Mouse (Mus musculus): ENCODE data around the gene Sgcb. TPM values are rescaled to one million over a fixed set of nuclear protein-coding genes. Genes with fewer than 3 reads are reported as not detected.

The Sgcb gene
- polyA plus RNA-seq, 1 experiment: 10.5 TPM

DNA sequence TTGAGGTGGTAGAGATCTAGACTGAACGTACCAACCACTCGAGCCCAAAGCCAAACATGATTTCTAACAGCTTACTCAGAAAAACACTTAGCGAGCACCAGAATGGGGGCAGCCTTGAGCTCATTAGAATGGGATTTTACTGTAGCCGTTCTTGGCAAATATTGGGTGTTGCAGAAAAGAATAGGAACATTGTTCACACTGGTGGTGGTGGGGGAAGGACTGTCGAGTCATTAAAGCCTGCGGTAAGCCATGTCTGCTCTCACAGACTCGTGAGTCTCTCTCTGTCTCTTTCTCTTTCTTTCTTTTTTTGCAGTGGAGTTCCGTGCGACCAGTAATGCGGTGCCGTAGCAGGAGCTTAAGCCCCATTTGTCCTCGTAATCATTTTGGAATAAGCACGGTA is 29.0 kb upstream of the Sgcb start:
- WGBS: 58% methylated on average over 13 of the region's 13 CpGs
- DNase-seq: no peak
- no peaks in the 10 kb centered on the region for H3K4me1 ChIP-seq (ENCODE audit: control insufficient read depth, insufficient read depth, low read length)
- H3K4me3 ChIP-seq (replicated peaks; ENCODE audit: extremely low read depth, low read depth, low read length): no peak overlapping the region
- TF ChIP-seq POLR2A (IDR thresholded peaks at IDR 0.05; ENCODE audit: borderline replicate concordance, extremely low read depth, low read depth, low read length) (no peak), CTCF (IDR thresholded peaks at IDR 0.05; ENCODE audit: insufficient read depth, low read length) (no peak)

DNA sequence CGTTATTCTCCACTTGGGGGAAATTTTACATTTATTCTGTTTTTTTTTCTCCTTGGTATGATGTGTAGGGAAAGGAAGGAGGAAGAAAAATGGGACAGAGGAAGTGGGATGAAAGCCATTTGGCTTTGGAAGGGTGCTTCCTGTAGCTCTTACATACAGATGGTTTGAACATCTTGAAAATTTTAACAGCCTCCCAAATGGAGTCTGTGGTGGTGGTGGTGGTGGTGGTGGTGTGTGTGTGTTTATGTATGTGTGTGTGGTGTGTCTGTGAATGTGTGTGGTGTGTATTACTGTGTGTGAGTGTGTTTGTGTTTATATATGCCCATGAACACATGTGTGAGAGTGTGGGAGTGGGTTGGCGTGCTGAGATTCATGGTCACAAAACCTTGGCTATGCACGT is 28.0 kb upstream of the Sgcb start:
- DNase-seq: no peak
- Histone ChIP-seq H3K4me3 (replicated peaks; ENCODE audit: extremely low read depth, low read depth, low read length) (no peak overlapping the region), H3K4me1 (ENCODE audit: control insufficient read depth, insufficient read depth, low read length) (no peaks in the 10 kb centered on the region)
- 71% methylated on average over 3 of the region's 3 CpGs for WGBS
- no peak for TF ChIP-seq CTCF (IDR thresholded peaks at IDR 0.05; ENCODE audit: insufficient read depth, low read length)
- no peak for TF ChIP-seq POLR2A (IDR thresholded peaks at IDR 0.05; ENCODE audit: borderline replicate concordance, extremely low read depth, low read depth, low read length)

DNA sequence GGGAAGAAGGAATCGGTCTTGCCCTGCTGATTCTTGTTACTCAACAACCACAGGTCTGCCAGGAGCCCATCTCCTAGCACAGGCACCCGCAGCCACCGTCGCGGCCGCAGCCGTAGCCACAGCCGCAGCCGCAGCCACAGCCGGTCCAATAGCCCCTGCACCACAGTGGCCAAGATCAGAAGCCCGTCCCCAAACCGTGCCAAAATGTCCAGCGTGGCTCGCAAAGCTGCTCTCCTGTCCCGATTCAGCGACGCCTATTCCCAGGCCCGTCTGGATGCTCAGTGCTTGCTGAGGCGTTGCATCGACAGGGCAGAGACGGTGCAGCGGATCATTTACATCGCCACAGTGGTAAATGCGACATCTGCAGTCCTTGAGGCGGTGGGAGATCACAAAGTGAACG is 21.8 kb upstream of the Sgcb start:
- Histone ChIP-seq H3K4me3 (replicated peaks; ENCODE audit: extremely low read depth, low read depth, low read length) (no peak overlapping the region), H3K4me1 (ENCODE audit: control insufficient read depth, insufficient read depth, low read length) (no peaks in the 10 kb centered on the region)
- TF ChIP-seq CTCF (IDR thresholded peaks at IDR 0.05; ENCODE audit: insufficient read depth, low read length) (no peak), POLR2A (IDR thresholded peaks at IDR 0.05; ENCODE audit: borderline replicate concordance, extremely low read depth, low read depth, low read length) (no peak)
- WGBS: 60% methylated on average over 26 of the region's 26 CpGs
- DNase-seq: no peak

DNA sequence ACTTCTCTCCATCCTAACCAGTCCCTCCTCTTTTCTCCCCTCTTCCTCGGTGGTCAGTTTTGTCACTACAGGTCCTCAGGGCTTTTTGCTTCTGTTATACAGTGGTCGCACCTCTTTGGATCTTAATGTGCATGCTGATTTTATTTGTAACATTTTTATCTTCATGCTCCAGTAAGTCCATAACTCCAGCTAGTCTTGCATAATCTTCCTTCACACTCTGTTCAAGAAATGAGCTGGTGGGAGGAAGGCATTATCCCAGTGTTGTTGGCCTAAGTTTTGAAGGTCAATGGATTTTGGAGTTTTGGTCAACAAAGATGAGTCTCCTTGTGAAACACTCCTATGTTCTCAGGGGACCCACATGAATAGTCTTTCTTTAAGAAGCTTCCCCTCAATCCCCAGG is 20.3 kb upstream of the Sgcb start:
- DNase-seq: no peak
- TF ChIP-seq CTCF (IDR thresholded peaks at IDR 0.05; ENCODE audit: insufficient read depth, low read length): no peak
- no peak for TF ChIP-seq POLR2A (IDR thresholded peaks at IDR 0.05; ENCODE audit: borderline replicate concordance, extremely low read depth, low read depth, low read length)
- Histone ChIP-seq H3K4me1 (ENCODE audit: control insufficient read depth, insufficient read depth, low read length) (no peaks in the 10 kb centered on the region), H3K4me3 (replicated peaks; ENCODE audit: extremely low read depth, low read depth, low read length) (no peak overlapping the region)
- 73% methylated on average over 2 of the region's 2 CpGs for WGBS

DNA sequence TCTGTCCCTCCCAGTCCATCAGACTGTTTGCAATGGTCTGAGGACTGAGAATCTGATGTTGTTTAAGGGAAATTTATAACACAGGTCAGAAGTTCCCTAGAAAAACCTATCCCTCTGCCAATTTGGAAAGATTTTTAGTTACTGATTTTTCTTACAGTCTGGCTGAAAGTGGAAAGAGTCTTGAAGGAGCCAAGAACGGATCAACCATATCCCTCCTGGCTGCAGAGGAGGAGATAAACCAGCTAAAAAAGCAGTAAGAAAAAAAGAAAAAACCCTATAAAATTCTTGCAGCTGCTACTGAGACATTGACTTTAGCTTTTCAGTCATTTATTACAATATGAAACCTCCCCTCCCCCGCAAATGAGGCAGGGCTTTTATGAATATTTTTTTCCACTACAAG is 19.1 kb upstream of the Sgcb start:
- TF ChIP-seq POLR2A (IDR thresholded peaks at IDR 0.05; ENCODE audit: borderline replicate concordance, extremely low read depth, low read depth, low read length) (no peak), CTCF (IDR thresholded peaks at IDR 0.05; ENCODE audit: insufficient read depth, low read length) (no peak)
- H3K4me1 ChIP-seq (ENCODE audit: control insufficient read depth, insufficient read depth, low read length): no peaks in the 10 kb centered on the region

DNA sequence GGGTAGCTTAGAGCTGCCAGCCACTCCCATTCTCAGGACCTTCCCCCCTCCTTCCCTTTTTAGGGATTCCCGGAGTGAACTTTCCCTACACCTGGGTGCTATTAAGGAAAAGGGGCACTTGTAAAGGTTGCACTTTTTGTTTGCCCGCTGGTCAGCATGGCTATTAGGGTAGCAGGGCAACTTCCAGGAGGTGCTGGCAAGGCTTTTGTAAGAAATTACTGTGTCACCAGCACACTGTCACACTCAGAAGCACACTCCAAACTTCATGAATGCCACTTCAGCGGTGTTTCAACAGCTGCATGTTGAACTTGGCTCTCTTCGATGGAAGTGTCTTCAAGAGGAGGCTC is 4.2 kb upstream of the Sgcb start:
- 4% methylated on average over 4 of the region's 4 CpGs for WGBS
- H3K4me1 ChIP-seq (ENCODE audit: control insufficient read depth, insufficient read depth, low read length): peaks cover 9% of the 10 kb centered on the region
- TF ChIP-seq CTCF (IDR thresholded peaks at IDR 0.05; ENCODE audit: insufficient read depth, low read length) (no peak), POLR2A (IDR thresholded peaks at IDR 0.05; ENCODE audit: borderline replicate concordance, extremely low read depth, low read depth, low read length) (no peak)
- DNase-seq: no peak
- H3K4me3 ChIP-seq (replicated peaks; ENCODE audit: extremely low read depth, low read depth, low read length): no peak overlapping the region

More for the DNA sequence above, 19.1 kb upstream of the Sgcb start:
- WGBS: 79% methylated on average over 2 of the region's 2 CpGs
- no peak for DNase-seq
- H3K4me3 ChIP-seq (replicated peaks; ENCODE audit: extremely low read depth, low read depth, low read length): no peak overlapping the region

DNA sequence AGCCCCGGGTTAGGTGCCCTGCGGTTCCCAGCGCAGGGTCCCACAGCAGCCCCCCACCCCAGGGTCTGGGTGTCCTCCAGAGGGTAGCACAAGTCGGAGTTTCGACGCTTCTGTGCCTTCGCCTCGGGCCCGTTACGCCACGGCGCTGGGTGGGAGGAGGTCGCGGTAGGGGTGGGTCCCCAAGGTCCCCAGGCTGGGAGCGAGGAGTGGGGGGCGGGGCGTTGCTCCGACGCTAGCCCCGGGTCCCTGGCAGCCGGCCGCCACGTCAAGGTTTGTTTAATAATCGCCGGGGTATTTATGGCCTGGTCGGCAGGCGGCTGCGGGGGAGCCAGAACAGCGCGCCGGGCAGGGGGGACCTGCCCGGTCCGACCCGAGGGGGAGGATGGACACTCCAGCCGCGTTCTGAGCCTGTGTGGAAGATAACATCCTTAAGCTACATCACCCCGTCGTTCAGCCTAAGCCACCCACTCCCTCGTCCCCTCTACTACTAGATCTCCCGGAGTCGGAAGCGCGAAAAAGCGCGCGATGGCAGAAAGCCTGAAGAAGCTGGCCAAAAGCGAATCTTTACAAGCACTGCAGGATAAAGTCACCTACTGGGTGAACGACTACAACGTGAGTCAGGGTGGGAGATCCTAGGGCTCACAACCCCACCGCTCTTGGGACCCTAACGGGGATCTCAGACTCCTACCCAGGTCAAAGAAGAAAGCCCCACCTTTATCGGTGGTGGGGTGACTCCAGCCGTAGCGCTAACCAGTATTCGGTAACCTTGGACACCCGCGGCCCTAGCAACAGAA is 3.7 kb upstream of the Sgcb start, which contains the start of gene Spata18:
Gene Spata18 (plus strand): TSS at position 319 of the 794 bp plus-strand sequence.
- H3K4me1 ChIP-seq (ENCODE audit: control insufficient read depth, insufficient read depth, low read length): peaks cover 9% of the 10 kb centered on the region
- DNase-seq: peak; percentile 33
- TF ChIP-seq CTCF (IDR thresholded peaks at IDR 0.05; ENCODE audit: insufficient read depth, low read length) (no peak), POLR2A (IDR thresholded peaks at IDR 0.05; ENCODE audit: borderline replicate concordance, extremely low read depth, low read depth, low read length) (no peak)
- WGBS: under 1% methylated on average over 57 of the region's 57 CpGs
- peak within 1 kb of the TSS; percentile 65 for H3K4me3 ChIP-seq (replicated peaks; ENCODE audit: extremely low read depth, low read depth, low read length)

- Histone ChIP-seq H3K4me1 (ENCODE audit: control insufficient read depth, insufficient read depth, low read length) (peaks cover 9% of the 10 kb centered on the region), H3K4me3 (replicated peaks; ENCODE audit: extremely low read depth, low read depth, low read length) (peak overlapping the region; percentile 65)
- TF ChIP-seq CTCF (IDR thresholded peaks at IDR 0.05; ENCODE audit: insufficient read depth, low read length): no peak
- no peak for TF ChIP-seq POLR2A (IDR thresholded peaks at IDR 0.05; ENCODE audit: borderline replicate concordance, extremely low read depth, low read depth, low read length)
- peak; percentile 25 for DNase-seq
- WGBS: 3% methylated on average over 15 of the region's 15 CpGs
These were observed 2.9 kb upstream of the Sgcb start for GRCm38 (mm10) chr5:73650365-73650964.

DNA sequence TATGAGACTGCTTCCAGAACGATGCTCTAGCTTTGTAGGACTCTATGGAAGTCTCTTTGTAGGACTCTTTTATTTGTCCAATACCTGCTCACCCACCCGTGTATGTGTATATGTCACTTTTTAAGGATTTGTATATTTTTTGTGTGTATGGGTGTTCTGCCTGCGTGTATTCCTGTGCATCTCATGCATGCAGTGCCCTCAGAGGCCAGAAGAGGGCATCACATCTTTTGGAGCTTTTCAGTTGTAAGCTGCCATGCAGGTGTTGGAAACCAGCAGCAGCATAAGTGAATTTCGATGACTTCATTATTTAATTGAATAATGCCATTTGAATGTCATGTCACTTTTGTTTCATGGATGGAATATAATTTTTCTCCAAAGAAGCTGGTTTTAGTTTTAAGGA is 5.5 kb downstream of the Sgcb start:
- H3K4me3 ChIP-seq (replicated peaks; ENCODE audit: extremely low read depth, low read depth, low read length): no peak overlapping the region
- WGBS: 86% methylated on average over 4 of the region's 4 CpGs
- peaks cover 3% of the 10 kb centered on the region for H3K4me1 ChIP-seq (ENCODE audit: control insufficient read depth, insufficient read depth, low read length)
- DNase-seq: no peak
- TF ChIP-seq CTCF (IDR thresholded peaks at IDR 0.05; ENCODE audit: insufficient read depth, low read length) (peak; percentile 45), POLR2A (IDR thresholded peaks at IDR 0.05; ENCODE audit: borderline replicate concordance, extremely low read depth, low read depth, low read length) (no peak)

DNA sequence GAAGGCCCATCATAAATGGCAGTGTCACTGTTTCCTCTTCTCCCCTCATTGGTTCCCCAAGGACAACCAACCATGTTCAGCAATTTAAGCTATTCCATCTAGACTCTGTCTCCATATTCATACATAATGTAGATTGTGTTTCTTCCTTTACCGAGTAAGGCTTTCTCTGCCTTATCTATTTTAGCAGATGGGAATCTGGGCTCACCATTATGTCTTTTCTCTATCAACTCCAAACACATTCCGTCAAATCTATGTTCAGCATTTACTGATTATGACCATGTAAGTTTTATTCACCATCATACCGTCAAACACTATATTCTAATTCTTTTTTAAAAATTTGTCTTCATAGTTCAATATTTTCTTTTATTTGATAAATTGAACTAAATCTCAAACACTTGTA is 6.5 kb downstream of the Sgcb start:
- no peak for TF ChIP-seq POLR2A (IDR thresholded peaks at IDR 0.05; ENCODE audit: borderline replicate concordance, extremely low read depth, low read depth, low read length)
- TF ChIP-seq CTCF (IDR thresholded peaks at IDR 0.05; ENCODE audit: insufficient read depth, low read length): no peak
- H3K4me1 ChIP-seq (ENCODE audit: control insufficient read depth, insufficient read depth, low read length): peaks cover 3% of the 10 kb centered on the region
- 90% methylated on average over 3 of the region's 3 CpGs for WGBS
- no peak overlapping the region for H3K4me3 ChIP-seq (replicated peaks; ENCODE audit: extremely low read depth, low read depth, low read length)
- DNase-seq: no peak

Data from lung, adult 2 months (tissue).